Mouse (Mus musculus): Measurements from ENCODE around the gene Slx.
"Not testable (repeated sequence)": the region's sequence is repeated elsewhere in the genome, so short reads cannot be mapped to it uniquely, and the experiment has no call there.

Slx gene

GRCm38 (mm10) chrX:26545465-26545864 is at the start of gene Slx:
Gene Slx, minus strand, starts transcription at chrX:26545565.
- H3K9me3 ChIP-seq (ENCODE audit: low read length); H3K4me1 ChIP-seq (replicated peaks; ENCODE audit: low read depth, low read length); H3K4me3 ChIP-seq (replicated peaks; ENCODE audit: low read length); H3K36me3 ChIP-seq (ENCODE audit: insufficient read depth, low read length); H3K27me3 ChIP-seq (ENCODE audit: insufficient read depth, low read length): not testable (repeated sequence)
